Mouse (Mus musculus): Measurements from ENCODE around the gene A4gnt. TPM values are rescaled to one million over a fixed set of nuclear protein-coding genes. Genes with fewer than 3 reads are reported as not detected.

Gene A4gnt
- polyA plus RNA-seq, 1 experiment from 2014 or later, result not detected

DNA sequence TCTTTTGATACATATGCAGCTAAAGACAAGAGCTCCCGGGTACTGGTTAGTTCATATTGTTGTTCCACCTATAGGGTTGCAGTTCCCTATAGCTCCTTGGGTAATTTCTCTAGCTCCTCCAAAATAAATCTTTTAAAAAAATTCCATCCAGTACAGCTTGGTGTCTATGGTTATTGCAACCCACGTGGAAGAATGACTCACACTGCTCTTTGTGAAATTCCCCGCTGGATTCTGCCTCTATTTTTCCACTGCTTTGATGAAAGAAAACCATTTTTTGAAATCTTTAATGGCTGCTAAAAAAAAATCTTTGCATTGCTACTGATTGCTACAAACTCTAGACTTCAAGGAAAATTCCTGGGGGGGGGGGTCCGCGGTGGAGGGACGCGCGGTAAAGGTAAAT lies 7.4 kb downstream of the A4gnt start:
- 90% methylated on average over 8 of the region's 8 CpGs for WGBS

DNA sequence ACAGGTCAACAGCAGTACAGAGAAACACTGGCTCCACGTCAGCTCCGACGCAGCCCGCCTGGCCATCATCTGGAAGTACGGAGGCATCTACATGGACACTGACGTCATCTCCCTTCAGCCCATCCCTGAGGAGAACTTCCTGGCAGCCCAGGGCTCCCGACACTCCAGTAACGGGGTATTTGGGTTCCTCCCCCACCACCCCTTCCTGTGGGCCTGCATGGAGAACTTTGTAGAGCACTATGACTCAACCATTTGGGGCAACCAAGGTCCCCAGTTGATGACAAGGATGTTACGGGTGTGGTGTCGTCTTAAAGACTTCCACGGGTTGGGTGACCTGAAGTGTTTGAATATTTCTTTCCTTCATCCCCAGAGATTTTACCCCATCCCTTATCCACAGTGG lies 7.9 kb downstream of the A4gnt start:
- ATAC-seq (ENCODE audit: borderline replicate concordance, extremely low read depth, low FRiP score, low TSS enrichment), result no peak

More for the DNA sequence above, 7.4 kb downstream of the A4gnt start:
- H3K4me1 ChIP-seq, result 0 out of 2 replicates have a peak, but pooled peaks cover 3% of the 10 kb centered on the region
- H3K4me2 ChIP-seq, result no peak overlapping the region
- no peak overlapping the region for H3K27ac ChIP-seq
- ATAC-seq (ENCODE audit: borderline replicate concordance, extremely low read depth, low FRiP score, low TSS enrichment), result no peak
- no peak overlapping the region for H3K9ac ChIP-seq
- no peaks in the 10 kb centered on the region for H3K9me3 ChIP-seq
- no peak overlapping the region for H3K4me3 ChIP-seq
- no peaks in the 10 kb centered on the region for H3K36me3 ChIP-seq
- no peaks in the 10 kb centered on the region for H3K27me3 ChIP-seq

DNA sequence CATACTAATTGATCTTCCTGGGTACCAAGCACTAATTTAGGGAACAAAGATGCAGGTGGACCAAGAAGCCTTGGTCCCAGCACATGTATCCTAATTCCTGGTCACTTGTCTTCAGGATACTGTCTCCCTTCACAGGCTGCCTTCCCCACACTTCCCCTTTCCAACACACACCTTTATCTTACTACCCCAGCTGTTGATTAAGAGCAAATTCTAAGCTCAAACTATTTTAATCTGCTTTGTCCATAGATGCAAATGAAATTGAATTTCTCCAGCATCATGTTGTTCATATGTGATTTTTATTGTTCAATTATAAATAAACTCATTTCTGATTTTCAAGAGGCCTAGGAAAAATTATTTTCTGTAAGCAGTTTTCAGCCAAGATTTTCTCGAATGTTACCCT lies 9.7 kb downstream of the A4gnt start:
- Histone ChIP-seq H3K9ac (no peak overlapping the region), H3K4me1 (0 out of 2 replicates have a peak, but pooled peaks cover 3% of the 10 kb centered on the region), H3K27me3 (no peaks in the 10 kb centered on the region), H3K4me3 (no peak overlapping the region), H3K36me3 (no peaks in the 10 kb centered on the region), H3K4me2 (no peak overlapping the region), H3K27ac (no peak overlapping the region), H3K9me3 (no peaks in the 10 kb centered on the region)
- 79% methylated on average over 1 of the region's 1 CpGs for WGBS
- no peak for ATAC-seq (ENCODE audit: borderline replicate concordance, extremely low read depth, low FRiP score, low TSS enrichment)

More for the DNA sequence above, 7.9 kb downstream of the A4gnt start:
- Histone ChIP-seq H3K9me3 (no peaks in the 10 kb centered on the region), H3K4me1 (0 out of 2 replicates have a peak, but pooled peaks cover 3% of the 10 kb centered on the region), H3K4me2 (no peak overlapping the region), H3K27ac (no peak overlapping the region), H3K4me3 (no peak overlapping the region), H3K36me3 (no peaks in the 10 kb centered on the region), H3K9ac (no peak overlapping the region), H3K27me3 (no peaks in the 10 kb centered on the region)
- WGBS, result 88% methylated on average over 11 of the region's 11 CpGs

DNA sequence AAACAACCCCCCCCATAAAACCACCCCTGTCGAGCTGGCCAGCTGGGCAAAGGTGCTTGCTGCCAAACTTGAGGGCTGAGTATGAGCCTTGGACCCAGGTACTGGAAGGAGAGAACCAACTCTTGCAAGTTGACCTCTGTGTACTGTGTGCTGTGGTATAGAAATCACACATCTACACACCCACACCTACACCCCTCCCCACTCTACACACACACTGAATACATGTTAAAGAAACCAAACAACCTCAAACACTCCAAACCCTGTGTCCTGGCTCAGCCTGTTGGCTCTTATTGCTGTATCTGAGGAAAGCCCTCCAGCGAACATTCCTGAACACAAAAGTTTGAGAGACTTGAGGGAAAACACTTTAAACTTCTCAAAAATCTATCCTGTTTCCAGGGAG lies 10.7 kb downstream of the A4gnt start:
- Histone ChIP-seq H3K36me3 (no peaks in the 10 kb centered on the region), H3K9me3 (no peaks in the 10 kb centered on the region), H3K4me3 (no peak overlapping the region), H3K9ac (no peak overlapping the region), H3K4me2 (no peak overlapping the region), H3K4me1 (0 out of 2 replicates have a peak, but pooled peaks cover 3% of the 10 kb centered on the region), H3K27ac (peak overlapping the region; percentile 80), H3K27me3 (no peaks in the 10 kb centered on the region)
- ATAC-seq (ENCODE audit: borderline replicate concordance, extremely low read depth, low FRiP score, low TSS enrichment), result peak; percentile 49; the same call in 1 of the 2 replicates
- WGBS, result 48% methylated on average over 2 of the region's 2 CpGs

DNA sequence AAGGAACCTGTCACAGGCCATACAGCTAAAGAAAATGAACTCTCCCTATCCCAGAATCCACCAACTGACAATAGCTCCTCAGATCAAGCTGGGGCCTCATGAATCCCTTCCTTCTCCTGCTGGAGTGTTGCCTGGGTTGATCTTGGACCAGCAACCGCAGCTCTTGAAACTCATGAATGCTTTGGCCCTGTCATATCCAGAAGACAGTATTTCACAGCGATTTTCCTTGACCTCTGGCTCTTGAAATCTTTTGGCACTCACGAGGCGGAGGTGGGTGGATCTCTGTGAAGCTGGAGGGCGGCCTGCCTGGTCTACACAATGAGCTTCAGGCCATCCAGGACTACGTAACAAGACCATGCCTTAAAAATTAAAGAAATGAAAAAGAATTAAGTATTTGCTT lies 11.8 kb downstream of the A4gnt start:
- Histone ChIP-seq H3K4me2 (no peak overlapping the region), H3K27me3 (no peaks in the 10 kb centered on the region), H3K4me1 (0 out of 2 replicates have a peak, but pooled peaks cover 3% of the 10 kb centered on the region), H3K9ac (no peak overlapping the region), H3K4me3 (no peak overlapping the region), H3K9me3 (no peaks in the 10 kb centered on the region), H3K27ac (peak overlapping the region; percentile 55; the same call in 1 of the 2 replicates), H3K36me3 (no peaks in the 10 kb centered on the region)
- 57% methylated on average over 6 of the region's 6 CpGs for WGBS
- ATAC-seq (ENCODE audit: borderline replicate concordance, extremely low read depth, low FRiP score, low TSS enrichment), result no peak

DNA sequence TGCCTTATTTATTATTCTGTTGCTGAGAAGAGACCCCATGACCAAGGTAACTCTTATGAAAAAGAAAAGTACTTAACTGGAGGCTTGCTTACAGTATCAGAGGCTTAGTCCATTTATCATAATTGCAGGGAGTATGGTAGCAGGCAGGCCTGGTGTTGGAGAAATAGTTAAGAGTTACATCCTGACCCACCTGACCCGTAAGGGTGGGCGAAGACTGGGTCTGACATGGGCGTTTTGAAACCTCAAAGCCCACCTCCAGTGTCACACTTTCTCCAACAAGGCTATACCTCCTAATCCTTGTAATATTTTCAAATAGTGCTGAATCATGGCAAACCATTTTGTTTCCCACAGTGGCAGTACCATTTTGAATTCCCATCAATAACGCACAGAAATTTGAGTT lies 16.3 kb downstream of the A4gnt start:
- H3K4me2 ChIP-seq, result peak overlapping the region; percentile 76
- peak overlapping the region; percentile 65; the same call in 1 of the 2 replicates for H3K9ac ChIP-seq
- peaks cover 16% of the 10 kb centered on the region for H3K4me1 ChIP-seq
- no peaks in the 10 kb centered on the region for H3K27me3 ChIP-seq
- H3K4me3 ChIP-seq, result no peak overlapping the region
- no peaks in the 10 kb centered on the region for H3K36me3 ChIP-seq
- 53% methylated on average over 4 of the region's 4 CpGs for WGBS
- peak overlapping the region; percentile 97 for H3K27ac ChIP-seq
- H3K9me3 ChIP-seq, result no peaks in the 10 kb centered on the region
- ATAC-seq (ENCODE audit: borderline replicate concordance, extremely low read depth, low FRiP score, low TSS enrichment), result no peak

DNA sequence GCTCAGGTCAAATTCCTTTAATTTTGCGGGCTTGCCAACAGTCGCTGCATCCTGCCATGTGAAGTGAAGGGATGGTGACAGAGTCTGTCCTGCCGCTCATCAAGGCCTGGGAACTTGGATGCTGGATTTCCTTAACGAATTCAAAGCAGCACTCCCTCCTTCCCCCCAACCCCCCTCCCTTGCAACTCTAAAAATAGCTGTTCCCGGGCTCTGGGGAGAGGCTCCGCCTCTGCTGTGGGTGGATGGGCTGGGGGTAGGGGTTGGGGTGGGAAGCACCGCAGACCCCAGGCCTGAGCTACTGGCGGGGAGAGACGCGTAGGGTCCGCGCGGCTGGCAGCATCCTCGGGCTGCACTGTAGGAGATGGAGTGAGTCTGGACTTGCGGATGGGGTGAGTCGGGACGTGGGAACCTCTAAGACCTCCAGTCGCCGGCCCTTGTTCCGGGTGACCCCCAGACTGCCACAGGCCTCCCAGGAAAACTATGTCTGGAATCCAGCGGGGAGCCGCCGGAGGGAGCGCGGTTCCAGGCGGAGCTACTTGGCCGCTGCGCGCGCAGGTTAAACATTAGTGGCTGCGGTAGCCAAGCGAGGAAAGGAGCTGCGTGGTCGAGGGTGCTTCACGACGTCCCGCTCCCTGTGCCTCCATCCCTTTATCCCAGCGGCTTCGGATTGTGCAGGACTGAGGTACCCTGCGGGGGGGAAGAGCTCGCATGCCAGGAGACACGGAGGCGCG lies 17.1 kb downstream of the A4gnt start, which contains the start of gene Dzip1l:
Gene Dzip1l (plus strand): TSS at position 216 of the 731 bp plus-strand sequence.
- ATAC-seq (ENCODE audit: borderline replicate concordance, extremely low read depth, low FRiP score, low TSS enrichment), result peak; percentile 93
- under 1% methylated on average over 38 of the region's 44 CpGs for WGBS
- H3K9me3 ChIP-seq, result no peaks in the 10 kb centered on the region

DNA sequence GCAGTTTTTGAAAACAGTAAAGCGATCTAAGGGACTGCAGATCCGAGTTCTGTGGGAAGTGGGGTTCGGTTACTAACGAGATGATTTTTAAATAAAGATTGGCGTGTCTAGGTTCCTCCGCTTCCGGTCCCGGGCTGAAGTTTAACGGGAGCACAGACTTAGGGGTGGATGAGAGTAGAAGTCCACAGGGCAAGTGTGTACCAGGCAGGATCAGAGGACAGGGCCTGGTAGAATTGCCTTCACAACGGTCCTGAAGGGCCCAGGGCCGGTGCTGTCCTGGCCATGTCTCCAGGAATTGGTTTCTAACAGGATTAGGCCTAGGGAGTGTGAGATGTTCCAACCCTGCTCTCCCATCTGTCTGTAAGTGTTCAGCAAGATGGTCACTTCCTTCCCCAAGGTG lies 17.8 kb downstream of the A4gnt start:
- ATAC-seq (ENCODE audit: borderline replicate concordance, extremely low read depth, low FRiP score, low TSS enrichment), result peak; percentile 47; the same call in 1 of the 2 replicates
- Histone ChIP-seq H3K4me3 (peak overlapping the region; percentile 65), H3K4me1 (peaks cover 13% of the 10 kb centered on the region), H3K27me3 (no peaks in the 10 kb centered on the region), H3K36me3 (peaks cover 10% of the 10 kb centered on the region; the same call in 1 of the 2 replicates), H3K27ac (peak overlapping the region; percentile 97), H3K9ac (peak overlapping the region; percentile 65), H3K4me2 (peak overlapping the region; percentile 76), H3K9me3 (no peaks in the 10 kb centered on the region)
- WGBS, result under 1% methylated on average over 11 of the region's 11 CpGs

More for the DNA sequence above, 17.1 kb downstream of the A4gnt start, which contains the start of gene Dzip1l:
- Histone ChIP-seq H3K4me1 (peaks cover 13% of the 10 kb centered on the region), H3K27ac (peak within 1 kb of the TSS; percentile 97), H3K4me3 (peak within 1 kb of the TSS; percentile 65), H3K27me3 (no peaks in the 10 kb centered on the region), H3K9ac (peak within 1 kb of the TSS; percentile 65), H3K4me2 (peak within 1 kb of the TSS; percentile 76), H3K36me3 (peaks cover 7% of the 10 kb centered on the region; the same call in 1 of the 2 replicates)

DNA sequence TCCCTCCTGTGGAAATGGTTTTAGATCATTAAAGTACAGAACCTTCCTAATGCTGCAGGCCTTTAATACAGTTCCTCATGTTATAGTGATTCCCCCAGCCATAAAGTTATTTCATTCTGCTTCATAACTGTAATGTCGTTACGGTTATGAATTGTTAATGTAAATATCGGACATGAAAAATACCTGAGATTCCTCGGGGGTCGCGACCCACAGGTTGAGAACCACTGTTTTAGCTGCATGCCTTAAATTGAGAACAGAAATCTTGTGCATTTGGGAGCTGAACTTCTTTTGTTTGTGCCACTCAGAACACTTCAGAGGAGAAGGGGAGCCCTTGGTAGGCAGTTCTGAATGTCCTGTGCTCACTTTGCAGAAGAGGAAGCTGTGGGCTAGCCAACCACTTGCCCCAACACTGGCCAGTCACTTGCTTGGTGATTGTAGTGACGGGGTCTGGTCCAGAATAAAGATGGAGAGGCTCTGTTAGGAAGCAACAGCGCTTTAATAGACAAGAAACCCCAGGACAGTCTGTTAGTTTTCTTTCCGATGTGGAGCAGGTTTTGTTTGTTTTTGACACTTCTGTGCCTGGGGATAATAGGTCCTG lies 18.3 kb downstream of the A4gnt start:
- peak overlapping the region; percentile 65 for H3K4me3 ChIP-seq
- H3K9ac ChIP-seq, result peak overlapping the region; percentile 65
- H3K9me3 ChIP-seq, result no peaks in the 10 kb centered on the region
- 26% methylated on average over 9 of the region's 9 CpGs for WGBS
- H3K36me3 ChIP-seq, result peaks cover 11% of the 10 kb centered on the region; the same call in 1 of the 2 replicates
- no peaks in the 10 kb centered on the region for H3K27me3 ChIP-seq
- peaks cover 13% of the 10 kb centered on the region for H3K4me1 ChIP-seq
- ATAC-seq (ENCODE audit: borderline replicate concordance, extremely low read depth, low FRiP score, low TSS enrichment), result no peak
- H3K4me2 ChIP-seq, result peak overlapping the region; percentile 76
- peak overlapping the region; percentile 97 for H3K27ac ChIP-seq

DNA sequence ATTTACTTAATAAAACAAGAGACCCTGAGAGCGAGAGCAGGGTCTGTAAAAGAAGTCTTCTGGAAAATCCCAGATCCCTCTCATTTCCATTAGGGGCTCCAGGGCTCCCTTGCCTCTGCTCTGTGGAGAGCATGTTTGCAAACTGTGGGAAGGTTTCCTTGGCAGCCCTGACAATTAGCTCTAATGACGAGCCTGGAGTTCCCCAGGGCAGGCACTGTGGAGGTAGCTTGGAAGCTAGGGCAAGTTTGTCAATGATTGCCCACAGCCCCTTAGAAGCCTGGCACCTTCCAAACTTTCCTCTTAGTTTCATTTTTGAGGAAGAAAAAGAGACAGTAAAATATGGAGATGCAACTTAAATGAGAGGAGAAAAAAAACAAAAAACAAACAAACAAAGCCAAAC lies 19.5 kb downstream of the A4gnt start:
- peaks cover 19% of the 10 kb centered on the region; the same call in 1 of the 2 replicates for H3K36me3 ChIP-seq
- peak overlapping the region; percentile 76 for H3K4me2 ChIP-seq
- H3K27me3 ChIP-seq, result no peaks in the 10 kb centered on the region
- peaks cover 13% of the 10 kb centered on the region for H3K4me1 ChIP-seq
- no peak overlapping the region for H3K27ac ChIP-seq
- WGBS, result 57% methylated on average over 2 of the region's 2 CpGs
- no peaks in the 10 kb centered on the region for H3K9me3 ChIP-seq
- 0 out of 2 replicates have a peak overlapping the region, but pooled peaks have one; percentile 3 for H3K4me3 ChIP-seq
- no peak overlapping the region for H3K9ac ChIP-seq
- no peak for ATAC-seq (ENCODE audit: borderline replicate concordance, extremely low read depth, low FRiP score, low TSS enrichment)

DNA sequence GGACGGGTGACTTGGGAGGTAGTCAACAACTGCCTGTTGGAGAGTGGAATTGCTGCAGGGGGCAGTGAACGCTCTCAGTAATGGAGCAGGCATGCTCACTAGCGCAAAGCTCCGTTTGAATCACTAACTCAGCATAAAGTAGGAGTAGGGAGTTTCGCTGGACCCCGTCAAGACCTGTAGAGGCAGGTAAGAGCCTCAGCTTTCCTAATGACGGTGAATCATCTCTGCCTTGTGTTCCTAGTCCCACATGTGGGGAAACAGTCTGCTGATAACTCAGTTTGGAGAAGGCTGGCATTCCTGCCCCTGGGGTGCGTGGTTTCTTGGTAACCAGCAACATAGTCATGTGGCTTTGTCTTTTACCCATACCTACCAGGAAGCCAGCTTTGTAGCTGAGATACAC lies 20.0 kb downstream of the A4gnt start:
- peak overlapping the region; percentile 76 for H3K4me2 ChIP-seq
- WGBS, result 52% methylated on average over 8 of the region's 8 CpGs
- no peak overlapping the region for H3K9ac ChIP-seq
- H3K36me3 ChIP-seq, result peaks cover 24% of the 10 kb centered on the region
- peaks cover 13% of the 10 kb centered on the region for H3K4me1 ChIP-seq
- H3K9me3 ChIP-seq, result no peaks in the 10 kb centered on the region
- no peaks in the 10 kb centered on the region for H3K27me3 ChIP-seq
- ATAC-seq (ENCODE audit: borderline replicate concordance, extremely low read depth, low FRiP score, low TSS enrichment), result no peak
- H3K27ac ChIP-seq, result no peak overlapping the region
- H3K4me3 ChIP-seq, result 0 out of 2 replicates have a peak overlapping the region, but pooled peaks have one; percentile 3

DNA sequence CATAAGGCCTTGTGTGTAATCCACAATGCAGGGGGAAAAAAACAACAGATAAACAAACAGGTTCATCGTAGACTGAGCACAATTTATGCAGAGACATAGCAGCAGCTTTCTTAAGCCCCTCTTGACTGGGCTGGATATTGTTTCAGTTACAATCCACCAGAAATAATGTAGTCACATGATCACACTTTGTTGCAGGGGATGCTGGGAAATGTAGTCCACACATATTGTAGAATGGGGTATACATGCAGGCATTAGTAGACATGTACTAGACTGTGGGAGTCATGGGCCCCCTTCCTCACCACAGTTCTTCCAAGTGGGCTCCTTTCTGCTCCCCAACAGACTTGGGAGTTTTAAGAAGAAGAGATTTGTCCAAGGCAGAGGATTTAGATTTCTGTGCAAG lies 24.5 kb downstream of the A4gnt start:
- 87% methylated on average over 1 of the region's 1 CpGs for WGBS
- no peak for ATAC-seq (ENCODE audit: borderline replicate concordance, extremely low read depth, low FRiP score, low TSS enrichment)
- H3K27ac ChIP-seq, result no peak overlapping the region

More for the DNA sequence above, 24.5 kb downstream of the A4gnt start:
- peaks cover 6% of the 10 kb centered on the region for H3K4me1 ChIP-seq
- H3K4me2 ChIP-seq, result no peak overlapping the region
- no peak overlapping the region for H3K4me3 ChIP-seq
- no peak overlapping the region for H3K9ac ChIP-seq
- H3K36me3 ChIP-seq, result peaks cover 57% of the 10 kb centered on the region
- H3K9me3 ChIP-seq, result no peaks in the 10 kb centered on the region
- H3K27me3 ChIP-seq, result no peaks in the 10 kb centered on the region

All from lung, embryonic 15.5 days (tissue).